Mouse (Mus musculus): ENCODE measurements around the gene Tor1aip1. TPM values are rescaled to one million over a fixed set of nuclear protein-coding genes. Genes with fewer than 3 reads are reported as not detected.

The Tor1aip1 gene
- polyA plus RNA-seq, 1 experiment from 2014 or later = 34.5 TPM

- 23% methylated on average over 2 of the region's 2 CpGs for WGBS
- Histone ChIP-seq H3K27ac (replicated peaks in 1 of 2; ENCODE audit: control insufficient read depth in 1 of 2, insufficient read depth in 1 of 2, low read depth in 2 of 2, low read length in 2 of 2) (no peak overlapping the region), H3K36me3 (ENCODE audit: control insufficient read depth, insufficient read depth, low read length) (no peaks in the 10 kb centered on the region), H3K4me3 (ENCODE audit: control insufficient read depth in 1 of 2, insufficient read depth in 1 of 2, low read depth in 1 of 2, low read length in 2 of 2) (no peak overlapping the region), H3K9me3 (ENCODE audit: control insufficient read depth, low read length) (no peaks in the 10 kb centered on the region), H3K4me2 (ENCODE audit: low read length) (no peak overlapping the region), H3K27me3 (ENCODE audit: control insufficient read depth, insufficient read depth, low read length) (no peaks in the 10 kb centered on the region), H3K4me1 (ENCODE audit: control insufficient read depth in 2 of 2, insufficient read depth in 2 of 2, low read length in 2 of 2) (peaks cover 2 to 10% of the 10 kb centered on the region in 2 experiments; a peak in 3 of 4 replicates), H3K9ac (ENCODE audit: low read length) (no peak overlapping the region)
- ATAC-seq (ENCODE audit: insufficient number of reproducible peaks, insufficient read depth, low FRiP score, low read depth) = no peak
Measured at GRCm38 (mm10) chr1:155974931-155975330, 61.3 kb downstream of the Tor1aip1 start.

- Histone ChIP-seq H3K9ac (ENCODE audit: low read length) (peak overlapping the region; percentile 75), H3K36me3 (ENCODE audit: control insufficient read depth, insufficient read depth, low read length) (no peaks in the 10 kb centered on the region), H3K4me3 (ENCODE audit: control insufficient read depth in 1 of 2, insufficient read depth in 1 of 2, low read depth in 1 of 2, low read length in 2 of 2) (peak overlapping the region; percentile 81 to 98), H3K27ac (replicated peaks in 1 of 2; ENCODE audit: control insufficient read depth in 1 of 2, insufficient read depth in 1 of 2, low read depth in 2 of 2, low read length in 2 of 2) (peak overlapping the region; percentile 94 to 99), H3K4me2 (ENCODE audit: low read length) (peak overlapping the region; percentile 87), H3K27me3 (ENCODE audit: control insufficient read depth, insufficient read depth, low read length) (no peaks in the 10 kb centered on the region), H3K4me1 (ENCODE audit: control insufficient read depth in 2 of 2, insufficient read depth in 2 of 2, low read length in 2 of 2) (peaks cover 2 to 10% of the 10 kb centered on the region in 2 experiments; a peak in 3 of 4 replicates), H3K9me3 (ENCODE audit: control insufficient read depth, low read length) (no peaks in the 10 kb centered on the region)
- ATAC-seq (ENCODE audit: insufficient number of reproducible peaks, insufficient read depth, low FRiP score, low read depth) = no peak
- 5% methylated on average over 19 of the region's 19 CpGs for WGBS
Measured at GRCm38 (mm10) chr1:155973719-155974379, 62.4 kb downstream of the Tor1aip1 start.

- no peaks in the 10 kb centered on the region for H3K27me3 ChIP-seq (ENCODE audit: control insufficient read depth, insufficient read depth, low read length)
- H3K4me2 ChIP-seq (ENCODE audit: low read length) = peak within 1 kb of the TSS; percentile 87
- no peaks in the 10 kb centered on the region for H3K9me3 ChIP-seq (ENCODE audit: control insufficient read depth, low read length)
- peak within 1 kb of the TSS; percentile 94 to 99 for H3K27ac ChIP-seq (replicated peaks in 1 of 2; ENCODE audit: control insufficient read depth in 1 of 2, insufficient read depth in 1 of 2, low read depth in 2 of 2, low read length in 2 of 2)
- ATAC-seq (ENCODE audit: insufficient number of reproducible peaks, insufficient read depth, low FRiP score, low read depth) = peak; percentile 98
- H3K4me3 ChIP-seq (ENCODE audit: control insufficient read depth in 1 of 2, insufficient read depth in 1 of 2, low read depth in 1 of 2, low read length in 2 of 2) = peak within 1 kb of the TSS; percentile 98 to 100
- peak within 1 kb of the TSS; percentile 99 for H3K9ac ChIP-seq (ENCODE audit: low read length)
- peaks cover 2 to 10% of the 10 kb centered on the region in 2 experiments; a peak in 3 of 4 replicates for H3K4me1 ChIP-seq (ENCODE audit: control insufficient read depth in 2 of 2, insufficient read depth in 2 of 2, low read length in 2 of 2)
- WGBS = under 1% methylated on average over 52 of the region's 57 CpGs
- no peaks in the 10 kb centered on the region for H3K36me3 ChIP-seq (ENCODE audit: control insufficient read depth, insufficient read depth, low read length)
Measured at GRCm38 (mm10) chr1:155973068-155973718, 63.1 kb downstream of the Tor1aip1 start, which contains the start of gene Cep350. Gene Cep350, minus strand, starts transcription at chr1:155973255.

GRCm38 (mm10) chr1:155972146-155973067 is 63.9 kb downstream of the Tor1aip1 start:
- peak; percentile 52 for ATAC-seq (ENCODE audit: insufficient number of reproducible peaks, insufficient read depth, low FRiP score, low read depth)
- H3K36me3 ChIP-seq (ENCODE audit: control insufficient read depth, insufficient read depth, low read length) = no peaks in the 10 kb centered on the region

More at GRCm38 (mm10) chr1:155972146-155973067, 63.9 kb downstream of the Tor1aip1 start:
- Histone ChIP-seq H3K27ac (replicated peaks in 1 of 2; ENCODE audit: control insufficient read depth in 1 of 2, insufficient read depth in 1 of 2, low read depth in 2 of 2, low read length in 2 of 2) (peak overlapping the region; percentile 73 to 94), H3K9ac (ENCODE audit: low read length) (peak overlapping the region; percentile 99), H3K4me2 (ENCODE audit: low read length) (peak overlapping the region; percentile 78), H3K27me3 (ENCODE audit: control insufficient read depth, insufficient read depth, low read length) (no peaks in the 10 kb centered on the region), H3K4me1 (ENCODE audit: control insufficient read depth in 2 of 2, insufficient read depth in 2 of 2, low read length in 2 of 2) (peaks cover 2 to 10% of the 10 kb centered on the region in 2 experiments; a peak in 3 of 4 replicates), H3K9me3 (ENCODE audit: control insufficient read depth, low read length) (no peaks in the 10 kb centered on the region), H3K4me3 (ENCODE audit: control insufficient read depth in 1 of 2, insufficient read depth in 1 of 2, low read depth in 1 of 2, low read length in 2 of 2) (peak overlapping the region; percentile 98 to 100)
- whole genome bisulfite sequencing = 2% methylated on average over 51 of the region's 51 CpGs

Other genes with a start within 250 kb of the Tor1aip1 start
- gene Qsox1, start 223.6 kb downstream of the Tor1aip1 start, polyA plus RNA-seq (2014; fragmentation: Nextera tagmentation; extraction: Ambion mirVana) = 12.2 and 12.4 TPM in 2 replicates
- 7.6 and 11.3 TPM in 2 replicates for gene Cep350, start 63.2 kb downstream of the Tor1aip1 start, polyA plus RNA-seq (2014; fragmentation: Nextera tagmentation; extraction: Ambion mirVana)
- 89.8 and 91.3 TPM in 2 replicates for gene Tor1aip2, start 1.1 kb downstream of the Tor1aip1 start, polyA plus RNA-seq (2014; fragmentation: Nextera tagmentation; extraction: Ambion mirVana)
- 2.4 and 2.6 TPM in 2 replicates for gene Fam163a, start 168.5 kb upstream of the Tor1aip1 start, polyA plus RNA-seq (2014; fragmentation: Nextera tagmentation; extraction: Ambion mirVana)

Measured in heart, embryonic 14.5 days (tissue).